Mouse (Mus musculus) adrenal gland, adult 2 months (tissue): ENCODE results near the gene Tas2r131. TPM values are rescaled to one million over a fixed set of nuclear protein-coding genes. Genes with fewer than 3 reads are reported as not detected.
"Not testable (repeated sequence)": the region's sequence is repeated elsewhere in the genome, so short reads cannot be mapped to it uniquely, and the experiment has no call there.

Source experiments
- DNase-seq: peaks from one replicate; pipeline ENCODE4 v3.0.0; 2021
- long read RNA-seq: library from polyadenylated mRNA; stranded (forward); transcript quantifications from one replicate; pipeline ENCODE4 v2.0.0, GENCODE M21; 2021
- polyA plus RNA-seq: library from polyadenylated mRNA; depleted of rRNA; stranded (reverse); fragments of >200 nt; gene quantifications from 2 replicates; pipeline ENCODE4 v1.2.3, GENCODE M21; 2012; rRNA removed
- total RNA-seq, 2 experiments: library from RNA; stranded (reverse); gene quantifications; 2 replicates each; pipeline ENCODE4 v1.2.3; 2021

Tas2r131 gene
- not detected for total RNA-seq
- polyA plus RNA-seq: not detected in 2 replicates
- long read RNA-seq: 0 reads

GRCm38 (mm10) chr6:132957819-132958218 lies at the start of gene Tas2r131:
Gene Tas2r131, minus strand, starts transcription at chr6:132957919.
- DNase-seq: no peak

DNA sequence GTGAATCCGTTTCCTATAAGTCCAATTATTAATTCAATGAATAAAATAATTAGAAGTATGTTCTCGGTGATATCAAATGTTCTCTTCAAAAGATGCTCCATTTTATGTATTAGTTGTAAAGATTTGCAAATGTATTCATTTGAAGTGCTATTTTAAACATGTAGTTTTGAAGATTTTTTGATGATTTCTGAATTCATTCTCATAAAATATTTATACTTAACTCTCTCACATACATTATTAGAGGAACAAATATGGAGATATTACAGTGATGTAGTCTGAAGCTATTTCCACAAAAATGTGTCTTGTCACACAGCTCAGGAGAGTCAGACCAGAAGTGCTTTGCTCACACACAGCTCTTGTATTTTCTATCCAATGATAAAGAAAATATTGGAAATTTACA lies 23.1 kb upstream of the Tas2r131 start, which contains the start of gene Tas2r109:
Gene Tas2r109, minus strand, starts transcription at position 101 of the 400 bp plus-strand sequence.
- DNase-seq: no peak

DNA sequence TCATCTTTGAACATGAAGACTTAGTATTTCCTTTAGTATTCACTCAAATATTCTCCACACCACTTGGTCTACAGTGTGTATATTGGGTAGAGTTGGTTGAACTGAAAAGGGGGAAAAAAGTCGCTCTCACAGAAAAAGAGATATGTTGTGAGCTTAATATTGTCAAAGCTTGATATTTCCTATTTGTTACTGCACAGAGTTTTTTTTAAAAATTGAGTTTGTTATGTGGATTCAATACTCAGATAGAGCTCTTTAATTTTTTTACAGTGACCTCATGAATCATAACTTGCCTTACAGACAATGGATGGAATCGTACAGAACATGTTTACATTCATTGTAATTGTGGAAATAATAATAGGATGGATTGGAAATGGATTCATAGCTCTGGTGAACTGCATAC lies 6.9 kb downstream of the Tas2r131 start, which contains the start of gene Tas2r129:
Gene Tas2r129, plus strand, starts transcription at position 301 of the 400 bp plus-strand sequence.
- DNase-seq: no peak

DNA sequence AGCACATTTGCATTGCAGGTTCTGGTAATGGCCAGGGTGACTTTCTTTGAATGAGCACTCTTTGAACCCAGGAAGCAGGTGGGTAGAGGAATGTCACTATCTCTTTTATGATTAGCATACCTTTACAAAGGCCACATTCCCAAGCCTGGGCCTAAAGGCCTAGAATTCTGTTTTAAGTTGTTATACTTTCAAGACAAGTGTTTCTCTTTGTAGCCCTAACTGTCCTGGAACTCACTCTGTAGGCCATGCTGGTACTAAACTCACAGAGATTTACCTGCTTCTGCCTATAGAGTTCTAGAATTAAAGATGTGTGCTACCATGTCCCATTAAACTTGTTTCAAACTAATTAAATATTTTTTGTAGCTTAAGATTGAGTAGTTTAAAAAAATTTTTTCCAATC lies 16.3 kb downstream of the Tas2r131 start:
- not testable (repeated sequence) for DNase-seq

DNA sequence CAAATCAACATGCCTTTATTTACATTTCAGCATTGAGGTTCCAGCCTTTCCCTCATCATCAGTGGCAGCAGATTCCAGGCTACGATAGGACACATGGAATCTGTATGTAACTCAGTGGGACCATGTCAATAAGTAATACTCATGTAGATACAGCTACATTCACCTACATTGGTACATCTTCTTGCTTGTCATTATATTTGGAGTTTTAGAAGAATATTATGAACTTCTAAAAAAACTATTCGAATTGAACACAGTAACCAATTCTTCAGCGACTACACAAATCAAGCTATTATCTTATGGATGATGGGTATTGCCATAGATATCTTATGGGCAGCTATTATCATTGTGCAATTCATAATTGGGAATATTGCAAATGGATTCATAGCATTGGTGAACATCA lies 48.4 kb downstream of the Tas2r131 start, which contains the start of gene Tas2r125:
Gene Tas2r125, plus strand, starts transcription at position 301 of the 400 bp plus-strand sequence.
- no peak for DNase-seq

Other genes starting within 250 kb of the Tas2r131 start
- gene Tas2r122, start 246.0 kb downstream of the Tas2r131 start, total RNA-seq: not detected
- gene Tas2r122, start 246.0 kb downstream of the Tas2r131 start, polyA plus RNA-seq: not detected in 2 replicates
- not detected for gene Tas2r115, start 219.9 kb downstream of the Tas2r131 start, total RNA-seq
- not detected in 2 replicates for gene Tas2r115, start 219.9 kb downstream of the Tas2r131 start, polyA plus RNA-seq
- not detected for gene Tas2r124, start 203.2 kb downstream of the Tas2r131 start, total RNA-seq
- not detected in 2 replicates for gene Tas2r124, start 203.2 kb downstream of the Tas2r131 start, polyA plus RNA-seq
- gene Tas2r102, start 195.8 kb downstream of the Tas2r131 start, total RNA-seq: not detected
- not detected in 2 replicates for gene Tas2r102, start 195.8 kb downstream of the Tas2r131 start, polyA plus RNA-seq
- not detected for gene Tas2r136, start 179.8 kb downstream of the Tas2r131 start, total RNA-seq
- gene Tas2r136, start 179.8 kb downstream of the Tas2r131 start, polyA plus RNA-seq: not detected in 2 replicates
- gene Tas2r117, start 155.1 kb downstream of the Tas2r131 start, total RNA-seq: not detected
- not detected in 2 replicates for gene Tas2r117, start 155.1 kb downstream of the Tas2r131 start, polyA plus RNA-seq
- not detected for gene Tas2r123, start 110.8 kb downstream of the Tas2r131 start, total RNA-seq
- gene Tas2r123, start 110.8 kb downstream of the Tas2r131 start, polyA plus RNA-seq: not detected in 2 replicates
- gene Tas2r116, start 102.5 kb downstream of the Tas2r131 start, total RNA-seq: not detected
- gene Tas2r116, start 102.5 kb downstream of the Tas2r131 start, polyA plus RNA-seq: not detected in 2 replicates
- gene Tas2r110, start 89.9 kb downstream of the Tas2r131 start, total RNA-seq: not detected
- not detected in 2 replicates for gene Tas2r110, start 89.9 kb downstream of the Tas2r131 start, polyA plus RNA-seq
- not detected for gene Tas2r113, start 64.9 kb downstream of the Tas2r131 start, total RNA-seq
- gene Tas2r113, start 64.9 kb downstream of the Tas2r131 start, polyA plus RNA-seq: not detected in 2 replicates
- not detected for gene Tas2r125, start 48.3 kb downstream of the Tas2r131 start, total RNA-seq
- gene Tas2r125, start 48.3 kb downstream of the Tas2r131 start, polyA plus RNA-seq: not detected in 2 replicates
- gene Tas2r129, start 6.8 kb downstream of the Tas2r131 start, total RNA-seq: not detected
- not detected in 2 replicates for gene Tas2r129, start 6.8 kb downstream of the Tas2r131 start, polyA plus RNA-seq
- not detected for gene Tas2r109, start 23.0 kb upstream of the Tas2r131 start, total RNA-seq
- gene Tas2r109, start 23.0 kb upstream of the Tas2r131 start, polyA plus RNA-seq: not detected in 2 replicates
- not detected for gene Tas2r103, start 79.2 kb upstream of the Tas2r131 start, total RNA-seq
- gene Tas2r103, start 79.2 kb upstream of the Tas2r131 start, polyA plus RNA-seq: not detected in 2 replicates
- gene Tas2r140, start 97.9 kb upstream of the Tas2r131 start, total RNA-seq: not detected
- not detected in 2 replicates for gene Tas2r140, start 97.9 kb upstream of the Tas2r131 start, polyA plus RNA-seq
- gene Smim10l1, start 147.0 kb upstream of the Tas2r131 start, total RNA-seq: 10 to 100 TPM; 95.2 to 98.7 TPM
- 475 and 512 TPM in 2 replicates for gene Smim10l1, start 147.0 kb upstream of the Tas2r131 start, polyA plus RNA-seq